Mouse (Mus musculus): ENCODE measurements at regions not wholly inside any gene's neighbourhood (a gene's known extent, or its start where the extent isn't known, plus 50 kb on each side); places are given as distances from the start of the nearest gene placed in this dataset.

- TF ChIP-seq CTCF (IDR thresholded peaks at IDR 0.05; ENCODE audit: control insufficient read depth, insufficient read depth, low read length) (no peak), POLR2A (IDR thresholded peaks at IDR 0.05; ENCODE audit: borderline replicate concordance, control insufficient read depth, low read depth, low read length) (no peak)
These were observed 80.8 kb downstream of the Avpr1a start for GRCm38 (mm10) chr10:122528973-122529703.

Data from bone marrow, adult 2 months (tissue).